Mouse (Mus musculus): Measurements from ENCODE around the gene Bcan.

DNA sequence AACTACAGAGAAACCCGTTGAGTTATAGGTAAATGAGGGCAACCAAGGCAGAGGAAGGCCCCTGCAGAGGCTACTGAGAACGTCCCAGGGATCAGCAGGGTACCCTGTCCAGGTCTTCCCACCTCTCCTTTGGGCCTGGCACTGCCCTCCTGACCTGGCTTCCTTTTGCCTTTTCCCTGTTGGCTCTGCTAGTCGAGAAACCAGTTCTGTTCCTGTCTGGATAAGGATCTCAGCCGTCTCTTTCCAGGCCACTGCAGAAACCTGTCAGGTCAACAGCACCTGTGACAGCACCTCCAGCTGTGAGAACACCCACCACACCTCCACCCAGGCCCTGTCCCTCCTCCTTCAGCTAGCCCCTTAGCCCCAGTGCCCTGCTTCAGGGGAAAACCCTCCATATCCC is 41.6 kb downstream of the Bcan start:
- TF ChIP-seq GATA1 (IDR thresholded peaks at IDR 0.05; ENCODE audit: borderline replicate concordance, low read length) = no peak
- TF ChIP-seq FLI1 (IDR thresholded peaks at IDR 0.05; ENCODE audit: low read length) = no peak
